Mouse (Mus musculus) CH12.LX (cell line): ENCODE measurements around the gene Cfap97d2. TPM values are rescaled to one million over a fixed set of nuclear protein-coding genes. Genes with fewer than 3 reads are reported as not detected.

Source experiments
- DNase-seq: peaks from one replicate; pipeline ENCODE4 v3.0.0-alpha.2; 2013; ENCODE audit errors: extremely low read depth
- H3K27ac ChIP-seq: 2 replicates; pipeline ENCODE4 v1.5.1; 2012; ENCODE audit warnings: low read depth, mild to moderate bottlenecking, control low read depth, moderate library complexity; ENCODE audit not compliant: insufficient read depth
- H3K27me3 ChIP-seq: replicated peaks from 2 replicates; pipeline ENCODE3; 2012; ENCODE audit warnings: inconsistent platforms
- H3K36me3 ChIP-seq, 2 experiments: replicated peaks in 1 of 2; 2 replicates each; pipeline versions ENCODE3 to v1.6.1; 2012; ENCODE audit warnings: inconsistent platforms in 1 of 2, low read length in 1 of 2, mild to moderate bottlenecking in 1 of 2, mixed read lengths in 1 of 2, moderate library complexity in 1 of 2; ENCODE audit not compliant: control insufficient read depth in 1 of 2, insufficient read depth in 1 of 2
- H3K4me1 ChIP-seq, 2 experiments: 2 replicates each; pipeline ENCODE4 v1.6.1; 2012; ENCODE audit warnings: inconsistent platforms in 1 of 2, moderate library complexity in 1 of 2; ENCODE audit not compliant: insufficient read depth in 2 of 2, control insufficient read depth in 1 of 2
- H3K4me2 ChIP-seq: 2 replicates; pipeline ENCODE4 v1.6.1; 2012; ENCODE audit warnings: low read depth, mild to moderate bottlenecking, control low read depth; ENCODE audit not compliant: poor library complexity, insufficient read depth, severe bottlenecking
- H3K4me3 ChIP-seq, 3 experiments: fragments of 150-350 bp in 1 of 3; sonication (generic) in 1 of 3; replicated peaks in 1 of 3; 2 replicates each; pipeline versions ENCODE3 to v1.5.1; 2011 to 2012; ENCODE audit warnings: low read depth in 2 of 3, low read length in 2 of 3, mild to moderate bottlenecking in 2 of 3, moderate library complexity in 2 of 3, control low read depth in 1 of 3, improper control_type of control experiment in 1 of 3, inconsistent platforms in 1 of 3, mixed read lengths in 1 of 3; ENCODE audit not compliant: poor library complexity in 1 of 3
- H3K79me2 ChIP-seq: replicated peaks from 2 replicates; pipeline ENCODE4 v1.6.1; 2012; ENCODE audit warnings: mild to moderate bottlenecking, moderate library complexity; ENCODE audit not compliant: control insufficient read depth, poor library complexity, insufficient read depth, severe bottlenecking; ENCODE audit errors: extremely low read depth
- H3K9ac ChIP-seq: 2 replicates; pipeline ENCODE4 v1.6.1; 2012; ENCODE audit warnings: low read depth, mild to moderate bottlenecking, control low read depth, moderate library complexity; ENCODE audit not compliant: insufficient read depth
- H3K9me3 ChIP-seq: replicated peaks from 2 replicates; pipeline ENCODE3; 2012; ENCODE audit warnings: low read length, inconsistent platforms, mixed read lengths
- CHD1 ChIP-seq: IDR thresholded peaks from 2 replicates; pipeline ENCODE4 v1.6.1; 2012; ENCODE audit warnings: low read depth, low read length, improper control_type of control experiment, inconsistent platforms
- CHD2 ChIP-seq: IDR thresholded peaks from 2 replicates; pipeline ENCODE4 v1.6.1; 2011; ENCODE audit warnings: low read length, improper control_type of control experiment
- CTCF ChIP-seq, 2 experiments: IDR thresholded peaks in 1 of 2; conservative IDR thresholded peaks in 1 of 2; 2 replicates each; pipeline ENCODE4 v1.5.1; 2011 to 2012; ENCODE audit warnings: low read depth in 2 of 2, low read length in 2 of 2, improper control_type of control experiment in 1 of 2, inconsistent platforms in 1 of 2, mild to moderate bottlenecking in 1 of 2, moderate library complexity in 1 of 2
- ELF1 ChIP-seq: IDR thresholded peaks from 2 replicates; pipeline ENCODE4 v1.6.1; 2014; ENCODE audit warnings: low read depth, mild to moderate bottlenecking, inconsistent platforms, low read length, improper control_type of control experiment
- ETS1 ChIP-seq: conservative IDR thresholded peaks from 2 replicates; pipeline ENCODE4 v1.6.1; 2012; ENCODE audit warnings: low read depth, mild to moderate bottlenecking, inconsistent platforms, low read length, improper control_type of control experiment, moderate library complexity
- GABPA ChIP-seq: IDR thresholded peaks from 2 replicates; pipeline ENCODE4 v1.6.1; 2012; ENCODE audit warnings: low read depth, low read length, improper control_type of control experiment, inconsistent platforms; ENCODE audit not compliant: insufficient replicate concordance
- IRF4 ChIP-seq: IDR thresholded peaks from 2 replicates; pipeline ENCODE4 v1.6.1; 2014; ENCODE audit warnings: low read depth, mild to moderate bottlenecking, inconsistent platforms, low read length, improper control_type of control experiment
- JUN ChIP-seq: IDR thresholded peaks from 2 replicates; pipeline ENCODE4 v1.6.1; 2011; ENCODE audit warnings: low read depth, mild to moderate bottlenecking, low read length, improper control_type of control experiment, moderate library complexity; ENCODE audit not compliant: insufficient read depth
- KAT2A ChIP-seq: IDR thresholded peaks from 2 replicates; pipeline ENCODE4 v1.6.1; 2012; ENCODE audit warnings: low read length, improper control_type of control experiment, inconsistent platforms; ENCODE audit not compliant: insufficient replicate concordance
- NRF1 ChIP-seq: IDR thresholded peaks from 2 replicates; pipeline ENCODE4 v1.6.1; 2014; ENCODE audit warnings: low read depth, mild to moderate bottlenecking, inconsistent platforms, low read length, improper control_type of control experiment, moderate library complexity
- PAX5 ChIP-seq: IDR thresholded peaks from 2 replicates; pipeline ENCODE4 v1.6.1; 2012; ENCODE audit warnings: low read length, inconsistent platforms, mixed read lengths
- RCOR1 ChIP-seq: conservative IDR thresholded peaks from 2 replicates; pipeline ENCODE4 v1.6.1; 2012; ENCODE audit warnings: low read depth, mild to moderate bottlenecking, inconsistent platforms, low read length, improper control_type of control experiment
- SIN3A ChIP-seq: IDR thresholded peaks from 2 replicates; pipeline ENCODE4 v1.6.1; 2012; ENCODE audit warnings: low read length, improper control_type of control experiment, inconsistent platforms
- TCF12 ChIP-seq: IDR thresholded peaks from 2 replicates; pipeline ENCODE4 v1.6.1; 2014; ENCODE audit warnings: low read depth, mild to moderate bottlenecking, inconsistent platforms, low read length, improper control_type of control experiment
- USF2 ChIP-seq: conservative IDR thresholded peaks from 2 replicates; pipeline ENCODE4 v1.6.1; 2011; ENCODE audit warnings: low read depth, low read length, improper control_type of control experiment
- ZKSCAN1 ChIP-seq: IDR thresholded peaks from 2 replicates; pipeline ENCODE4 v1.6.1; 2012; ENCODE audit warnings: low read depth, inconsistent platforms, low read length, improper control_type of control experiment, borderline replicate concordance
- ZMIZ1 ChIP-seq: IDR thresholded peaks from 2 replicates; pipeline ENCODE4 v1.6.1; 2012; ENCODE audit warnings: low read depth, mild to moderate bottlenecking, inconsistent platforms, low read length, improper control_type of control experiment
- dilution Hi-C: fragments of 300-500 bp; cut with MboI; formaldehyde crosslinking; loops from 2 replicates; pipeline ENCODE4 v1.14.3; 2020; ENCODE audit warnings: low sequenced_read_pairs; ENCODE audit not compliant: extremely low pct_unique_long_range_greater_than_20kb, extremely low pct_ligation_motif_present
- in situ Hi-C: fragments of 300-500 bp; cut with MboI; formaldehyde crosslinking; loops from 3 replicates; pipeline ENCODE4 v1.14.3; 2019; ENCODE audit warnings: low sequenced_read_pairs, low pct_ligation_motif_present, low pct_unique_long_range_greater_than_20kb, mixed read lengths
- polyA plus RNA-seq: library from polyadenylated mRNA; unstranded; fragments of >175 nt; gene quantifications from 2 replicates; pipeline ENCODE4 v1.2.1, GENCODE M21; 2012; ENCODE audit warnings: low read depth; ENCODE audit not compliant: insufficient read length
- total RNA-seq, 2 experiments: library from RNA; depleted of rRNA; stranded (reverse); fragments of 300-350 nt in 1 of 2; fragments of >200 nt in 1 of 2; gene quantifications; 2 replicates each; pipeline ENCODE4 v1.2.3; 2012 to 2014

Gene Cfap97d2
- total and polyA plus RNA-seq, 3 experiments, result not detected

DNA sequence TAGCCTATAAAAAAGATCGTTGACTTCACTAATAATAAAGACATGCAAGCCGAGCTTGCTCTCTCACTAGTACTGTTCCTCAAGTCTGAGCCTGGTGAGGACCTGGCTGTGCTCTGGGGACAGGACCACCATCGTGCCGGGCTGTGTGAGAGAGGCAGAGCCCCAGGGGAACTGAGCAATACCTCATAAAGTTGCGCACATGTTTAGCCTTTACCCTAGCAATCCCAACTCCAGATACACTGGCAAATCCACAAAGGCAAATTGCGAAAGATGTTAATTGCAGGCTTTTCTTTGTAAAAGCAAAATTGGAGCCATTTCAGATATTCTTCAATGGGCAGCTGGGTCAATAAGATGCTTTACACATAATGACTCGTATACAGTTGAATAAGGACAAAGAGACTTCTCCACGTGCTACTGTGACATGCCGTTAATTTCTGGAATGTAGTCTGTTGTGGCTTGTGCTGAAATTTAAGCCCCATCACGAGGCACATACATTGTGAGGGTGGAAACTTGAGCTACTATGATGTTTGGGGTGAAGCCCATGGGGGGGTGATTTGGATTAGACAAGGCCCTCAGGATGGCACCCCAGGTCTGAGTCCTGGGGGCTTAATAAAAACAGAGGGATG, 21.9 kb downstream of the Cfap97d2 start:
- no peaks in the 10 kb centered on the region for H3K9me3 ChIP-seq
- H3K9ac ChIP-seq, result no peak overlapping the region
- dilution Hi-C loops, result no loop called here
- no peaks in the 10 kb centered on the region for H3K79me2 ChIP-seq
- peaks cover 0 to 6% of the 10 kb centered on the region in 2 experiments; a peak in 2 of 4 replicates for H3K4me1 ChIP-seq
- H3K27me3 ChIP-seq, result no peaks in the 10 kb centered on the region
- H3K4me3 ChIP-seq, result no peak overlapping the region
- no peaks in the 10 kb centered on the region for H3K36me3 ChIP-seq
- DNase-seq, result no peak
- no peak overlapping the region for H3K27ac ChIP-seq
- no peak overlapping the region for H3K4me2 ChIP-seq
- TF ChIP-seq KAT2A (no peak), PAX5 (no peak), CHD1 (no peak), ELF1 (no peak), GABPA (no peak), USF2 (no peak), NRF1 (no peak), ZKSCAN1 (no peak), CTCF (conservative IDR thresholded peaks at IDR 0.05 in 1 of 2, IDR thresholded peaks at IDR 0.05 in 1 of 2; ENCODE audit: low read depth in 2 of 2, low read length in 2 of 2) (no peak), SIN3A (no peak), JUN (no peak), CHD2 (no peak), TCF12 (no peak)
- in situ Hi-C loops, result no loop called here

DNA sequence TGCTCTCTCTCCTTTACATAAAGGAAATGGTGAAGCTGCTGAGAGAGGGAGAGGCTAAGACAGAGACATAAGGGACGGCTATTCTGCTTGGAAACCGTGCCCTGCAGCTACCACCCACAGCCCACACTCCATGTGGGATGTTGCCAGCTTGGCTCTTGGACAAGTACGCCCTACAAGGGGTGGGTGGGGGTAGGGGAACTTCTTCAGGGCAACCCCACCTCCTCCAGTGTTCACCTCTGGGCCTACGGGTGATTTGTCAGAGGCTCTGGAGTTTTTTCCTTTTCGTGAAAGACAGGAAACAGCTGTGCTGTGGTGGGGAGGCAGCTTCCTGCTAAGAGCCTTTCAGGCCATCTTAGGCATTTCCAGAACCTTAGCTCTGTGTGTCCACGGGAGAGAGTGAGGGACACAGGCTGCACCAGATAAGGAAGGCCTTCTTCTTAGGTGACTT, 34.7 kb downstream of the Cfap97d2 start:
- H3K79me2 ChIP-seq, result no peaks in the 10 kb centered on the region
- H3K4me1 ChIP-seq, result peaks cover 0 to 9% of the 10 kb centered on the region in 2 experiments; a peak in 2 of 4 replicates
- H3K4me3 ChIP-seq, result no peak overlapping the region
- H3K27ac ChIP-seq, result no peak overlapping the region
- H3K36me3 ChIP-seq, result no peaks in the 10 kb centered on the region
- in situ Hi-C loops (loop anchor here (10.0 kb wide), 3 partner anchors 66 to 326 kb away; partner anchors contain the start of gene Rasa3), dilution Hi-C loops (no loop called here)
- H3K27me3 ChIP-seq, result no peaks in the 10 kb centered on the region
- no peak for TF ChIP-seq RCOR1
- no peak for TF ChIP-seq IRF4
- peak; percentile 12; the same call in 1 of the 2 replicates for TF ChIP-seq ETS1
- TF ChIP-seq ZMIZ1, result no peak
- TF ChIP-seq JUN, result no peak
- no peak overlapping the region for H3K4me2 ChIP-seq
- no peaks in the 10 kb centered on the region for H3K9me3 ChIP-seq
- no peak for DNase-seq
- H3K9ac ChIP-seq, result no peak overlapping the region
